Comparison of ENCODE assay signal across 22 mouse cellular contexts in genomic region chr5:116478607-116479371, GRCm38 (mm10). TPM values are rescaled to one million over a fixed set of nuclear protein-coding genes. Genes with fewer than 3 reads are reported as not detected.
A peak's percentile ranks its signal among the peaks of the same experiment; 100 is the strongest.
DNase-seq lines count a peak whose midpoint lies in the region; ATAC-seq lines count a peak whose summit lies in the region.
"Had no signal": no experiment of that assay in that cellular context is flagged by ENCODE, and none has a peak within 500 bp of the region (broad histone marks: within the 10 kb centered on the region; RNA-seq: fewer than 3 reads in every experiment).

No protein-coding gene starts in this region.

- H3K27ac ChIP-seq in midbrain, embryonic 14.5 days (replicated peaks; ENCODE audit: low read depth, low read length) = no peak overlapping the region
- no peak overlapping the region for H3K27ac ChIP-seq in midbrain, embryonic 10.5 days (replicated peaks)
- peak overlapping the region; percentile 66; the same call in 1 of the 2 replicates for H3K27ac ChIP-seq in lung, embryonic 16.5 days (ENCODE audit: low read length)
- H3K27ac ChIP-seq: embryonic facial prominence, embryonic 15.5 days; limb, embryonic 15.5 days; liver, embryonic 15.5 days; midbrain, embryonic 13.5 days; stomach, postnatal 0 days had no signal

- no peak overlapping the region for H3K9ac ChIP-seq in midbrain, embryonic 14.5 days (replicated peaks; ENCODE audit: low read length)
- no peak overlapping the region for H3K9ac ChIP-seq in lung, embryonic 16.5 days (ENCODE audit: low read length)
- H3K9ac ChIP-seq: embryonic facial prominence, embryonic 15.5 days; heart, embryonic 12.5 days; limb, embryonic 15.5 days; liver, embryonic 15.5 days; midbrain, embryonic 13.5 days had no signal

- 0 out of 2 replicates have a peak, but pooled peaks cover 2% of the 10 kb centered on the region for H3K4me1 ChIP-seq in midbrain, embryonic 14.5 days (ENCODE audit: control insufficient read depth, insufficient read depth, low read length)
- H3K4me1 ChIP-seq in midbrain, embryonic 10.5 days = peaks cover 7% of the 10 kb centered on the region
- H3K4me1 ChIP-seq in lung, embryonic 16.5 days (replicated peaks; ENCODE audit: control insufficient read depth, insufficient read depth, low read length) = no peaks in the 10 kb centered on the region
- H3K4me1 ChIP-seq: embryonic facial prominence, embryonic 15.5 days; heart, embryonic 12.5 days; liver, embryonic 15.5 days had no signal

- ATAC-seq in midbrain, embryonic 14.5 days (ENCODE audit: low FRiP score, low TSS enrichment) = no peak
- peak; percentile 86 for ATAC-seq in lung, embryonic 16.5 days (ENCODE audit: low read depth)
- ATAC-seq in activated CD4-positive, CD25-positive, alpha-beta regulatory T cell, adult 4 months = no peak
- ATAC-seq: CD4-positive, CD25-positive, alpha-beta regulatory T cell, adult 4 months; forebrain, embryonic 16.5 days; intestine, postnatal 0 days; midbrain, embryonic 13.5 days had no signal

- peak; percentile 56 to 73 for DNase-seq in cerebellum, postnatal 10 days
- DNase-seq in cerebellum, adult 18-20 months = no peak
- DNase-seq in midbrain, embryonic 14.5 days = peak; percentile 28
- no peak for DNase-seq in midbrain, embryonic 10.5 days (ENCODE audit: low spot score)
- peak; percentile 52 to 75 for DNase-seq in lung, postnatal 4 days
- DNase-seq: gastrocnemius, postnatal 14 days; heart, postnatal 10 days; kidney, postnatal 36 days; thymus, adult 2 months; thymus, postnatal 4 days had no signal

- WGBS in midbrain, embryonic 14.5 days = 80% methylated on average over 18 of the region's 18 CpGs
- 90% methylated on average over 18 of the region's 18 CpGs for WGBS in midbrain, embryonic 10.5 days
- WGBS in lung, embryonic 16.5 days = 64% methylated on average over 18 of the region's 18 CpGs

- peaks cover 13% of the 10 kb centered on the region for H3K36me3 ChIP-seq in midbrain, embryonic 14.5 days (ENCODE audit: control insufficient read depth, insufficient read depth, low read length)
- H3K36me3 ChIP-seq in midbrain, embryonic 10.5 days = peaks cover 35% of the 10 kb centered on the region
- H3K36me3 ChIP-seq in lung, embryonic 16.5 days (ENCODE audit: control insufficient read depth, insufficient read depth, low read length) = no peaks in the 10 kb centered on the region
- H3K36me3 ChIP-seq: embryonic facial prominence, embryonic 15.5 days; heart, embryonic 12.5 days; limb, embryonic 15.5 days; liver, embryonic 15.5 days had no signal

- no peaks in the 10 kb centered on the region for H3K9me3 ChIP-seq in midbrain, embryonic 14.5 days (ENCODE audit: control insufficient read depth, low read length)
- no peaks in the 10 kb centered on the region for H3K9me3 ChIP-seq in midbrain, embryonic 10.5 days (replicated peaks)
- no peaks in the 10 kb centered on the region for H3K9me3 ChIP-seq in lung, embryonic 16.5 days (ENCODE audit: control insufficient read depth, low read length)
- H3K9me3 ChIP-seq: embryonic facial prominence, embryonic 15.5 days; heart, embryonic 12.5 days; limb, embryonic 15.5 days; liver, embryonic 15.5 days; midbrain, embryonic 13.5 days had no signal

- H3K4me2 ChIP-seq in midbrain, embryonic 14.5 days (ENCODE audit: low read length) = no peak overlapping the region
- H3K4me2 ChIP-seq in lung, embryonic 16.5 days (ENCODE audit: low read depth, low read length) = no peak overlapping the region
- H3K4me2 ChIP-seq: embryonic facial prominence, embryonic 15.5 days; heart, embryonic 12.5 days; limb, embryonic 15.5 days; liver, embryonic 15.5 days; midbrain, embryonic 13.5 days had no signal

- no peaks in the 10 kb centered on the region for H3K27me3 ChIP-seq in midbrain, embryonic 14.5 days (ENCODE audit: control insufficient read depth, insufficient read depth, low read length)
- no peaks in the 10 kb centered on the region for H3K27me3 ChIP-seq in midbrain, embryonic 10.5 days (ENCODE audit: low read depth, poor library complexity, severe bottlenecking)
- no peaks in the 10 kb centered on the region; the same call in 1 of the 2 replicates for H3K27me3 ChIP-seq in lung, embryonic 16.5 days (ENCODE audit: control insufficient read depth, insufficient read depth, low read depth, low read length)
- H3K27me3 ChIP-seq: embryonic facial prominence, embryonic 15.5 days; limb, embryonic 15.5 days; midbrain, embryonic 13.5 days had no signal

- no peak overlapping the region for H3K4me3 ChIP-seq in midbrain, embryonic 14.5 days (replicated peaks; ENCODE audit: low read depth, low read length)
- no peak overlapping the region for H3K4me3 ChIP-seq in midbrain, embryonic 10.5 days
- no peak overlapping the region for H3K4me3 ChIP-seq in lung, embryonic 16.5 days (ENCODE audit: low read length)
- H3K4me3 ChIP-seq: embryonic facial prominence, embryonic 15.5 days; heart, embryonic 12.5 days; limb, embryonic 15.5 days; liver, embryonic 15.5 days; midbrain, embryonic 13.5 days; myocyte had no signal

RNA-seq across cellular contexts. Expression of gene Hspb8, which starts 56.1 kb away (rescaled TPM):
- polyA plus RNA-seq in midbrain, embryonic 14.5 days (2014; fragmentation: Nextera tagmentation; extraction: Ambion mirVana) = 1.9 and 3.7 TPM in 2 replicates
- polyA plus RNA-seq in midbrain, embryonic 10.5 days (2016; fragmentation: Nextera tagmentation; extraction: Ambion mirVana) = 6.9 and 7.5 TPM in 2 replicates
- 18.9 and 23.1 TPM in 2 replicates for polyA plus RNA-seq in lung, embryonic 16.5 days (2015; fragmentation: Nextera tagmentation; extraction: Ambion mirVana)
- not detected for polyA plus RNA-seq in activated CD4-positive, CD25-positive, alpha-beta regulatory T cell, adult 4 months (2017; shearing (Covaris generic))
- polyA plus RNA-seq: CD4-positive, CD25-positive, alpha-beta regulatory T cell, adult 4 months had no signal

Comparison
In these comparisons a context has a peak if more than half of its experiments do, and no peak if none do; other contexts are left out.
1. DNase-seq: peak in cerebellum, postnatal 10 days (2 of 2), midbrain, embryonic 14.5 days (single experiment) and lung, postnatal 4 days (2 of 2); none in cerebellum, adult 18-20 months (0 of 2) and midbrain, embryonic 10.5 days (single experiment).